Mouse (Mus musculus) forebrain, postnatal 0 days (tissue): Measurements from ENCODE around the gene Cdh6. TPM values are rescaled to one million over a fixed set of nuclear protein-coding genes. Genes with fewer than 3 reads are reported as not detected.

Experiments used
- ATAC-seq: fragments of 200-750 bp; cut with Nextera tagmentation; 2 replicates; pipeline ENCODE4 v1.8.0; 2017; ENCODE audit warnings: mild to moderate bottlenecking, moderate library complexity
- DNase-seq: peaks from one replicate; pipeline ENCODE4 v3.0.0-alpha.2; 2015
- H3K27ac ChIP-seq: fragments of 300-500 bp; sonication (generic); 2 replicates; pipeline ENCODE4 v1.5.1; 2014; ENCODE audit warnings: low read depth, mild to moderate bottlenecking, antibody characterized with exemption, low read length, moderate library complexity, mixed read lengths
- H3K27me3 ChIP-seq: fragments of 300-500 bp; sonication (generic); 2 replicates; pipeline ENCODE4 v1.6.1; 2014; ENCODE audit warnings: mild to moderate bottlenecking, low read length, mixed read lengths; ENCODE audit not compliant: insufficient read depth
- H3K36me3 ChIP-seq: fragments of 300-500 bp; sonication (generic); 2 replicates; pipeline ENCODE4 v1.6.1; 2014; ENCODE audit warnings: mild to moderate bottlenecking, moderate library complexity; ENCODE audit not compliant: insufficient read depth
- H3K4me1 ChIP-seq: fragments of 300-500 bp; sonication (generic); 2 replicates; pipeline ENCODE4 v1.6.1; 2014; ENCODE audit warnings: antibody characterized with exemption; ENCODE audit not compliant: insufficient read depth
- H3K4me2 ChIP-seq: fragments of 300-500 bp; sonication (generic); 2 replicates; pipeline ENCODE4 v1.6.1; 2014; ENCODE audit warnings: low read depth, mild to moderate bottlenecking, moderate library complexity
- H3K4me3 ChIP-seq: fragments of 300-500 bp; sonication (generic); 2 replicates; pipeline ENCODE4 v1.5.1; 2014; ENCODE audit warnings: low read depth, low read length, mixed read lengths
- H3K9ac ChIP-seq: fragments of 300-500 bp; sonication (generic); 2 replicates; pipeline ENCODE4 v1.6.1; 2014; ENCODE audit warnings: mild to moderate bottlenecking
- H3K9me3 ChIP-seq: fragments of 300-500 bp; sonication (generic); 2 replicates; pipeline ENCODE4 v1.6.1; 2016; ENCODE audit warnings: low read length
- CTCF ChIP-seq: sonication (generic); IDR thresholded peaks from 2 replicates; pipeline ENCODE4 v1.5.1; 2016; ENCODE audit warnings: antibody characterized with exemption, control low read depth, low read depth
- WGBS: fragments of 180-500 bp; shearing (Covaris S2); extraction: QIAGEN DNeasy Blood & Tissue Kit; methylation state at CpG from one replicate; pipeline ENCODE4 v1.1.7; 2014; 5-methylcytosine and 5-hydroxymethylcytosine counted together
- polyA plus RNA-seq: library from polyadenylated mRNA; unstranded; fragments of >200 nt; fragmentation: Nextera tagmentation; extraction: Ambion mirVana; gene quantifications from 2 replicates; pipeline ENCODE4 v1.2.1, GENCODE M21; 2015
- total RNA-seq: library from RNA; depleted of rRNA; stranded (reverse); fragments of >200 nt; gene quantifications from 2 replicates; pipeline ENCODE4 v1.2.3, GENCODE M21; 2014

Cdh6 gene
- total and polyA plus RNA-seq, 2 experiments from 2014 or later, result 9.8 to 12.1 TPM

GRCm38 (mm10) chr15:13130246-13130645, 43.2 kb downstream of the Cdh6 start:
- TF ChIP-seq CTCF, result no peak
- ATAC-seq, result no peak

GRCm38 (mm10) chr15:13100341-13100740, 73.1 kb downstream of the Cdh6 start:
- no peak for ATAC-seq

More at GRCm38 (mm10) chr15:13130246-13130645, 43.2 kb downstream of the Cdh6 start:
- 30% methylated on average over 5 of the region's 5 CpGs for WGBS
- Histone ChIP-seq H3K27me3 (no peaks in the 10 kb centered on the region), H3K27ac (no peak overlapping the region), H3K4me1 (no peaks in the 10 kb centered on the region), H3K36me3 (no peaks in the 10 kb centered on the region), H3K9ac (no peak overlapping the region), H3K4me2 (no peak overlapping the region), H3K9me3 (no peaks in the 10 kb centered on the region), H3K4me3 (no peak overlapping the region)
- DNase-seq, result no peak

GRCm38 (mm10) chr15:13097861-13098260, 75.6 kb downstream of the Cdh6 start:
- WGBS, result 58% methylated on average over 6 of the region's 6 CpGs

More at GRCm38 (mm10) chr15:13100341-13100740, 73.1 kb downstream of the Cdh6 start:
- no peak overlapping the region for H3K4me3 ChIP-seq
- no peaks in the 10 kb centered on the region for H3K9me3 ChIP-seq
- no peak overlapping the region for H3K9ac ChIP-seq
- DNase-seq, result no peak
- 34% methylated on average over 6 of the region's 6 CpGs for WGBS
- no peak overlapping the region for H3K27ac ChIP-seq
- no peaks in the 10 kb centered on the region for H3K27me3 ChIP-seq
- no peak for TF ChIP-seq CTCF
- no peaks in the 10 kb centered on the region for H3K36me3 ChIP-seq
- no peaks in the 10 kb centered on the region for H3K4me1 ChIP-seq
- no peak overlapping the region for H3K4me2 ChIP-seq

GRCm38 (mm10) chr15:13095406-13095805, 78.1 kb downstream of the Cdh6 start:
- H3K27ac ChIP-seq, result no peak overlapping the region
- WGBS, result 59% methylated on average over 9 of the region's 9 CpGs
- no peak overlapping the region for H3K9ac ChIP-seq
- no peaks in the 10 kb centered on the region for H3K27me3 ChIP-seq
- TF ChIP-seq CTCF, result no peak
- H3K36me3 ChIP-seq, result no peaks in the 10 kb centered on the region
- no peak for DNase-seq
- no peak overlapping the region for H3K4me2 ChIP-seq
- ATAC-seq, result no peak
- no peak overlapping the region for H3K4me3 ChIP-seq
- H3K4me1 ChIP-seq, result no peaks in the 10 kb centered on the region
- H3K9me3 ChIP-seq, result no peaks in the 10 kb centered on the region

More at GRCm38 (mm10) chr15:13097861-13098260, 75.6 kb downstream of the Cdh6 start:
- Histone ChIP-seq H3K27me3 (no peaks in the 10 kb centered on the region), H3K27ac (no peak overlapping the region), H3K9ac (no peak overlapping the region), H3K9me3 (no peaks in the 10 kb centered on the region), H3K4me1 (no peaks in the 10 kb centered on the region), H3K4me2 (no peak overlapping the region), H3K4me3 (no peak overlapping the region), H3K36me3 (no peaks in the 10 kb centered on the region)
- TF ChIP-seq CTCF, result no peak
- ATAC-seq (peak; percentile 53; the same call in 1 of the 2 replicates), DNase-seq (no peak)

DNA sequence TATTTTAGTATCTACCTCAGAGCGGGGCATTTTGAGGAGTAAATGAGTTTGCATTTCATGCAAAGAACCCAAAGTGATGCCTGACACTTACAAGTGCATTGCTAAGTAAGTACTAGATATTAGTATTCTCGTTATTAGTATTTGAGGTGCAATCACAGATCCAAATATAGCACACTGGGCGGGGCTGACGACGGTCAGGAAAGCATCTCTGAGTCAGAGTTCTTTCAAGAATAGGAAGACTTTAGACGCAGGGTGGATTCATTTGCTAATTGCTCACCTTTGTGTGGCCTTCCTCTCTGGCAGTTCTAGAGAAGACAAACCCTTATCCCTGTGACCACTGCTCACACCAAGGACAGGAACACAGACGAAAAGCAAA, 78.6 kb downstream of the Cdh6 start:
- 54% methylated on average over 7 of the region's 7 CpGs for WGBS
- H3K9me3 ChIP-seq, result no peaks in the 10 kb centered on the region
- H3K36me3 ChIP-seq, result no peaks in the 10 kb centered on the region
- H3K4me3 ChIP-seq, result no peak overlapping the region
- H3K9ac ChIP-seq, result no peak overlapping the region
- no peak for TF ChIP-seq CTCF
- H3K4me2 ChIP-seq, result no peak overlapping the region
- no peak for DNase-seq
- H3K4me1 ChIP-seq, result no peaks in the 10 kb centered on the region
- no peak overlapping the region for H3K27ac ChIP-seq
- no peaks in the 10 kb centered on the region for H3K27me3 ChIP-seq
- no peak for ATAC-seq

DNA sequence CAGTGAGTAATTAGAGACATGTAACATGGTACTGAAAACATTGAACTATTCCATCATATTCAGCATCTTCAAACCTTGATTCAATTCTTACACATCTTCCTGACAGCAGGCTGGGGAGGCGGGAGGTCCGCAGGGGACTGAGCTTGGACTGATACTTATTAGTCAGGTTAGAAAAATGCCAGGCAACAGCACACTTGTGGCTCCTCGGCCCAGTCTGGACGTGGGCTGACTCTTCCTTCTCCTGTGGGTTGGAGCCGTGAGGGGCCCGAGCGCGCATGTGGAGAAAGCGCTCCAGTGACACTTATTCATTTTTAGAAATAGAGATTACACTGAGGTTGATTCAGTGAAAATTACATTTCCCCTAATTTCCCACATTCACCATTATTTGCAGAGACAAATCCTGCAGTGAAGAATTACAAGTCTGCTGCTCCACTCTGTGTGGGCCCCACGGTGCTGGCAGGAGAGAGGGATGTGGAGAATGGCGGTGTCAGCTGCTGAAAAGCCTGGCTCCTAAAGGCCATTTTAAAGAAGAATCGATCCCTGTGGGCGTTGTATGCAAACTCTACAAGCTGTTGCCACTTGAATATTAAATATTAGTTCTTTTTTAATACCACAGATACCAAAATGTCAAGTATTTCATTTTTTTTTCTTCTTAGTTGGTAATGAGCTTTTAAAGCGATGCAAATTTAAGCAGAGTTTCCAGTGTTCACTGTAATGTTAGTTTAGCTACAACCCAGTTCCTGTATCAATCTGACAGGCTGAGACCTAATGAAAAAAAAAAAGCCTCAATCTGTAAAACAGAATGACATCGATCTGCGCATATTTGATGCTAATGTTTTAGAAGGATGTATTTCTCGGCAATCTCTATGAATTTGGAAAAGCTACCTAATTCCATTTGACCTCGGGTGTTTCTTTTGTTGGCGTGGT, 79.3 kb downstream of the Cdh6 start:
- peak; percentile 55; the same call in 1 of the 2 replicates for ATAC-seq
- no peaks in the 10 kb centered on the region for H3K9me3 ChIP-seq
- no peak for TF ChIP-seq CTCF
- H3K27ac ChIP-seq, result no peak overlapping the region
- H3K4me1 ChIP-seq, result no peaks in the 10 kb centered on the region
- H3K27me3 ChIP-seq, result no peaks in the 10 kb centered on the region
- H3K4me3 ChIP-seq, result no peak overlapping the region
- H3K9ac ChIP-seq, result no peak overlapping the region
- H3K4me2 ChIP-seq, result no peak overlapping the region
- no peak for DNase-seq
- no peaks in the 10 kb centered on the region for H3K36me3 ChIP-seq
- 54% methylated on average over 19 of the region's 19 CpGs for WGBS

GRCm38 (mm10) chr15:13092064-13092463, 81.4 kb downstream of the Cdh6 start:
- ATAC-seq (no peak), DNase-seq (no peak)
- Histone ChIP-seq H3K4me2 (no peak overlapping the region), H3K36me3 (no peaks in the 10 kb centered on the region), H3K27me3 (no peaks in the 10 kb centered on the region), H3K9me3 (no peaks in the 10 kb centered on the region), H3K4me1 (no peaks in the 10 kb centered on the region), H3K4me3 (no peak overlapping the region), H3K9ac (no peak overlapping the region), H3K27ac (no peak overlapping the region)
- TF ChIP-seq CTCF, result no peak
- WGBS, result 61% methylated on average over 13 of the region's 13 CpGs
